Mouse (Mus musculus) heart, embryonic 11.5 days (tissue): ENCODE data around the gene Pnliprp1. TPM values are rescaled to one million over a fixed set of nuclear protein-coding genes. Genes with fewer than 3 reads are reported as not detected.
A peak's percentile ranks its signal among the peaks of the same experiment; 100 is the strongest.

Experiments used
- ATAC-seq: fragments of 200-750 bp; cut with Nextera tagmentation; replicated peaks from 2 replicates; pipeline ENCODE4 v1.8.0; 2017; ENCODE audit warnings: moderate library complexity; ENCODE audit not compliant: insufficient number of reproducible peaks, low FRiP score, low TSS enrichment
- H3K27ac ChIP-seq: fragments of 300-500 bp; sonication (generic); 2 replicates; pipeline ENCODE4 v1.5.1; 2014; ENCODE audit warnings: mild to moderate bottlenecking, low read depth, low read length
- H3K27me3 ChIP-seq: fragments of 300-500 bp; sonication (generic); 2 replicates; pipeline ENCODE4 v1.6.1; 2014; ENCODE audit warnings: mild to moderate bottlenecking, low read length, mixed read lengths; ENCODE audit not compliant: control insufficient read depth, insufficient read depth
- H3K36me3 ChIP-seq: fragments of 300-500 bp; sonication (generic); 2 replicates; pipeline ENCODE4 v1.6.1; 2014; ENCODE audit warnings: mild to moderate bottlenecking, low read length, moderate library complexity, mixed read lengths; ENCODE audit not compliant: control insufficient read depth, insufficient read depth
- H3K4me1 ChIP-seq: fragments of 300-500 bp; sonication (generic); 2 replicates; pipeline ENCODE4 v1.6.1; 2014; ENCODE audit warnings: low read length; ENCODE audit not compliant: control insufficient read depth, insufficient read depth
- H3K4me2 ChIP-seq: fragments of 300-500 bp; sonication (generic); 2 replicates; pipeline ENCODE4 v1.6.1; 2014; ENCODE audit warnings: mild to moderate bottlenecking, moderate library complexity
- H3K4me3 ChIP-seq: fragments of 300-500 bp; sonication (generic); 2 replicates; pipeline ENCODE4 v1.5.1; 2014; ENCODE audit warnings: low read depth, low read length
- H3K9ac ChIP-seq: fragments of 300-500 bp; sonication (generic); 2 replicates; pipeline ENCODE4 v1.6.1; 2014; ENCODE audit warnings: mild to moderate bottlenecking, low read depth, low read length, moderate library complexity
- H3K9me3 ChIP-seq: fragments of 300-500 bp; sonication (generic); replicated peaks from 2 replicates; pipeline ENCODE4 v1.6.1; 2016; ENCODE audit warnings: low read length; ENCODE audit not compliant: control insufficient read depth
- WGBS: fragments of 180-500 bp; shearing (Covaris S2); extraction: QIAGEN DNeasy Blood & Tissue Kit; methylation state at CpG from one replicate; pipeline ENCODE4 v1.1.7; 2014; ENCODE audit not compliant: insufficient replicate concordance; 5-methylcytosine and 5-hydroxymethylcytosine counted together
- polyA plus RNA-seq: library from polyadenylated mRNA; unstranded; fragments of >200 nt; fragmentation: Nextera tagmentation; extraction: Ambion mirVana; gene quantifications from 2 replicates; pipeline ENCODE4 v1.2.1, GENCODE M21; 2014

Gene Pnliprp1
- polyA plus RNA-seq, 1 experiment from 2014 or later, result 0.37 TPM

DNA sequence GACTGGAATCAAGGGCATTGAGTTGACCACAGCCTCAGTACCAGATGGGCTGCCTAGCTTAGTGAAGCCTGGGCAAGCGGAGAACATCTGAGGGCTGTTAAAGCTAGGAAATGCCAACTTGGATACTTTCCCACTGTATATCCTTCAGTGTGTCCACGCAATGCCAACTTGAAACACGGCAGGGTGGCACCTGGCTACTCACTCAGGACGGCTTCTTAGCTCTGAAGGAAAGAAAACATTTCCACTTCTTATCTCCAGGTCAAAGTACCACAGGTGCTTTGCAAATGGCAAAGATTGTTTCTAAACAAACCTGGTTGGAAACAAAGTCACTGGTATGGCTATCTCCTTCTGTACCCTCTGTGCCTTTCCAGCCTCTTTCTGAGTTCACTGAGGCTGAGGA lies 30.2 kb downstream of the Pnliprp1 start:
- 81% methylated on average over 4 of the region's 4 CpGs for WGBS
- no peak overlapping the region for H3K9ac ChIP-seq

DNA sequence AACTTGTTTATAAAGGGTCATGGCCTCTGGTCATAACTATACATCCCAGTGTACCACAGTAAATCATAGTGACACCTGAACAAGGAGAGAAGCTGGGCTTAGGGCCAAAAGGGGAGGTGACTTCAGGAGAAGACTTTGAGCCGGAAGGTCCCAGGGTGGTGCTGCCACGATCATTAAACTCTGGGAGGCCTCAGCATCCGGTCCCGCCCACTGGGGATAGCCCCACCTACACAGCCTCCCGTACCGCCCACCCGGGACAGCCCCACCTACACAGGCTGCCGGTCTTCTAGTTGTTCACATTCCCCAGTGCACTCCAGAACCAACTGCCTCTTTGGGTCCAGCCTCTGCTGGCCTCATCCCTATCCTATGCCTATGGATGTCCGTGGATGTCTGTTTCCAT lies 30.7 kb downstream of the Pnliprp1 start, which contains the start of gene Pnliprp2:
Gene Pnliprp2 (plus strand): TSS at position 297 of the 400 bp plus-strand sequence.
- no peaks in the 10 kb centered on the region for H3K4me1 ChIP-seq
- ATAC-seq, result no peak
- H3K9me3 ChIP-seq, result no peaks in the 10 kb centered on the region
- H3K4me3 ChIP-seq, result no peak within 1 kb of the TSS
- WGBS, result 55% methylated on average over 9 of the region's 9 CpGs
- no peak within 1 kb of the TSS for H3K4me2 ChIP-seq
- H3K9ac ChIP-seq, result no peak within 1 kb of the TSS
- H3K27me3 ChIP-seq, result 0 out of 2 replicates have a peak, but pooled peaks cover 2% of the 10 kb centered on the region
- H3K36me3 ChIP-seq, result no peaks in the 10 kb centered on the region
- H3K27ac ChIP-seq, result no peak within 1 kb of the TSS

More for the DNA sequence above, 30.2 kb downstream of the Pnliprp1 start:
- no peak overlapping the region for H3K27ac ChIP-seq
- no peaks in the 10 kb centered on the region for H3K4me1 ChIP-seq
- ATAC-seq, result no peak
- no peaks in the 10 kb centered on the region for H3K9me3 ChIP-seq
- no peak overlapping the region for H3K4me2 ChIP-seq
- no peaks in the 10 kb centered on the region for H3K36me3 ChIP-seq
- H3K27me3 ChIP-seq, result 0 out of 2 replicates have a peak, but pooled peaks cover 2% of the 10 kb centered on the region
- H3K4me3 ChIP-seq, result no peak overlapping the region

DNA sequence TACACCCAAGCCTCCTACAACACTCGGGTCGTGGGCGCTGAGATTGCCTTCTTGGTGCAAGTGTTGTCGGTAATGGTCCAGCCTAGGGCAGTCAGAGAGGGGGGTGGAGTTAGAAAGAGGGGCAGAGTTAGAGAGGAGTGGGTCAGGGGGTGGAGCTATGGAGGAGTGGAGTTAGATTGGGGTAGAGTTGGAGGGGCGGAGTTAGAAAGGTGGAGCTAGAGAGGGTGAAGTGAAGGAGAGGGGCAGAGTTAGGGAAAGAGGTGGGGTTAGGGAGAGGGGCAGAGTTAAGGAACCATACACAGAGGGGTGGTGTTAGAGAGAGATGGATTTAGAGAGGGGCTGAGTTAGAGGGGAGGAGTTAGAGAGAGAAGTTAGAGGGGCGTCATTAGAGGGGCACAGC lies 33.6 kb downstream of the Pnliprp1 start:
- no peak overlapping the region for H3K27ac ChIP-seq
- WGBS, result 18% methylated on average over 6 of the region's 6 CpGs
- ATAC-seq, result no peak
- no peak overlapping the region for H3K4me3 ChIP-seq
- H3K27me3 ChIP-seq, result 0 out of 2 replicates have a peak, but pooled peaks cover 2% of the 10 kb centered on the region
- no peaks in the 10 kb centered on the region for H3K4me1 ChIP-seq
- H3K9me3 ChIP-seq, result no peaks in the 10 kb centered on the region
- H3K36me3 ChIP-seq, result no peaks in the 10 kb centered on the region
- no peak overlapping the region for H3K9ac ChIP-seq
- H3K4me2 ChIP-seq, result no peak overlapping the region

DNA sequence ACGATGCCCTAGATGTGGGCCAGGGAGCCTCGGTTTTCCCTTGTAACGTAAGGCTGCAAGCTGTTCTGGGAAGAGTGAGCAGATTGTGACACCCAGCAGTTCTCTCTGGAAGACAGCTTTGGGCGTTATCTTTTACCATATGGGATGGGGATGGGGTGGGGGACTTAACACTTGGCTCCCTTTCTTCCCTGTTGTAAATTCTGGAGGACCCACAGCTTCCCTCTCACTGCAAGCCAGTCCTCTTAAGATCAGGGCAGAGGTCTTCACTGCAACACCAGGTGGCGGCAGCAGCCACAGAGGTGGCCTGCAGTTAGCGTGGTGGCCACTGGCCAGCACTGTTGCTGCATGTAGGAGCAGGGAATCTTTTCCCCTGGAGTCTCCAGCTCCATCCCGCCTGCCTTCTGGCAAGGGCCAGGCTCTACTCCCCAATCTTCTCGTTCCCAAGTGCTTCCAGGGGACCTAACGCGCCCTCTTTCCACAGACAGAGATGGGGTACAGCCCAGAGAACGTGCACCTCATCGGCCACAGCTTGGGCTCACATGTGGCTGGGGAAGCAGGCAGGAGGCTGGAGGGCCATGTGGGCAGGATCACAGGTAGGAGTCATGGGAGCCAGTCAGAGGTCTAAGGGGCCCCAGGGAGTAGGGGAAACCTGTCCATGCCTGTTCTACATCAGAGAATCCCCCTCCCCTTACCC lies 34.3 kb downstream of the Pnliprp1 start:
- Histone ChIP-seq H3K27me3 (0 out of 2 replicates have a peak, but pooled peaks cover 2% of the 10 kb centered on the region), H3K36me3 (no peaks in the 10 kb centered on the region), H3K4me2 (0 out of 2 replicates have a peak overlapping the region, but pooled peaks have one; percentile 6), H3K9me3 (no peaks in the 10 kb centered on the region), H3K27ac (no peak overlapping the region), H3K9ac (no peak overlapping the region), H3K4me1 (no peaks in the 10 kb centered on the region), H3K4me3 (no peak overlapping the region)
- ATAC-seq, result 0 out of 2 replicates have a peak, but pooled peaks have one; percentile 46
- 5% methylated on average over 12 of the region's 12 CpGs for WGBS

DNA sequence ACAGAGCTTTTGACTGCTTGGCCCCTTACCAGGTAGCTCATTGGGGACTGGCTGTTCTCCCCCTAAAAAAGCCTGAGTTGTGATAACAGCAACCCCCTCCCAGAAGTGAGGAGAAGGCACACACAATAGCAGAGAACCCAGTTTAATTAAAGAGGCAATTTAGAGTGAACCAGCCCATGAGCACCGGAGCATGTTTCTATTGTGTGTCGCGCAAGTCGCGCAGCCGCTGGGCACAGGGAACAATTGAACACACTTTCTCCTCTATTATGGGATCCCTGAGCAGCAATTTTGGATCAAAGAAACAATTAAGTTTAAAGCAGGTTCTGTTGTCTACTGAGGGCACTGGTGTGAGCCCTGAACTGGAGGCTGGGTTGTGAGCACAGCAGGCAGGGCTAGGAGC lies 38.6 kb downstream of the Pnliprp1 start:
- Histone ChIP-seq H3K4me2 (no peak overlapping the region), H3K4me1 (no peaks in the 10 kb centered on the region), H3K36me3 (no peaks in the 10 kb centered on the region), H3K27ac (no peak overlapping the region), H3K4me3 (no peak overlapping the region), H3K9ac (no peak overlapping the region), H3K9me3 (no peaks in the 10 kb centered on the region), H3K27me3 (0 out of 2 replicates have a peak, but pooled peaks cover 2% of the 10 kb centered on the region)
- no peak for ATAC-seq
- WGBS, result 94% methylated on average over 6 of the region's 6 CpGs

DNA sequence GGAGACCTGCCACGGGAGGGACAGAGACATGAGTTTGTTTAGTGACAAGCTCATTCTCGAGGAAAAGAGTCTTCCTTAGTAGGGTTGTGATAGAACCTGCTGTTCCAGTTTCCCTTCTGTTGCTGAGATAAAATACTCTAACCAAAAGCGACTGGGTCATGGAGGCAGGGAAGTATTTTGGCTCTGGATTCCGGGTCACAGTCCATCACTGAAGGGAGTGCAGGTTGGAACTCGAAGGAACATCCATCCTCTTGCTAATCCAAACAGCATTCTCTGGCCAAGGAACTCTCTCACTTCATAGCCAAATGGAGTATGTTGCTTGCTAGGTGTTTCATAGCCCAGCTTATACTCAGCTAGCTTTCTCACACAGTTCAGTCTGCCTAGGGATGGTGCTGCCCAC lies 47.8 kb downstream of the Pnliprp1 start:
- H3K36me3 ChIP-seq, result no peaks in the 10 kb centered on the region
- H3K4me1 ChIP-seq, result no peaks in the 10 kb centered on the region
- H3K27me3 ChIP-seq, result no peaks in the 10 kb centered on the region
- H3K4me3 ChIP-seq, result no peak overlapping the region
- no peaks in the 10 kb centered on the region for H3K9me3 ChIP-seq
- H3K9ac ChIP-seq, result no peak overlapping the region
- H3K27ac ChIP-seq, result no peak overlapping the region
- WGBS, result 61% methylated on average over 5 of the region's 5 CpGs
- ATAC-seq, result no peak
- no peak overlapping the region for H3K4me2 ChIP-seq

DNA sequence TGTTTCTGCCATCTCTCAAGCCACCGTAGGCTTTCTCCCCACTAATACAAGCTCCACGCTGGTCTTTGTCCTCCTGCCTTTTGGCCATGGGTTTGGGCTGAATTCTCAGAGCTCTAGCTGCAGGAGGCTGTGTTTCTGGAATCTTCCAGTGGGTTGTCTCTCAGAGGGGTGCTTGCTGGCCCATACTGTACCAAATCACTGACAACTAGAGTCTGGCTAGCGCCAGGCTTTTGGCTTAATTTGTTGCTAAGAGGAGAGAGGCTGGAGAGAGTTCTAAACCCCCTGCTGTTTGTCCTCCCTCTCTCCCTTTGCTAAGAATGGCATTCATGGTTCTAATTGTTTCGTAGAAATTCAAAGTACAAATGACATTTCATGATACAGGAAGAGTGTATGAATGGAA lies 52.9 kb downstream of the Pnliprp1 start:
- ATAC-seq, result no peak
- no peaks in the 10 kb centered on the region for H3K36me3 ChIP-seq
- H3K9me3 ChIP-seq, result no peaks in the 10 kb centered on the region
- H3K27me3 ChIP-seq, result no peaks in the 10 kb centered on the region
- no peak overlapping the region for H3K27ac ChIP-seq
- H3K4me3 ChIP-seq, result no peak overlapping the region
- H3K4me2 ChIP-seq, result no peak overlapping the region
- no peaks in the 10 kb centered on the region for H3K4me1 ChIP-seq
- H3K9ac ChIP-seq, result no peak overlapping the region
- 60% methylated on average over 4 of the region's 4 CpGs for WGBS

DNA sequence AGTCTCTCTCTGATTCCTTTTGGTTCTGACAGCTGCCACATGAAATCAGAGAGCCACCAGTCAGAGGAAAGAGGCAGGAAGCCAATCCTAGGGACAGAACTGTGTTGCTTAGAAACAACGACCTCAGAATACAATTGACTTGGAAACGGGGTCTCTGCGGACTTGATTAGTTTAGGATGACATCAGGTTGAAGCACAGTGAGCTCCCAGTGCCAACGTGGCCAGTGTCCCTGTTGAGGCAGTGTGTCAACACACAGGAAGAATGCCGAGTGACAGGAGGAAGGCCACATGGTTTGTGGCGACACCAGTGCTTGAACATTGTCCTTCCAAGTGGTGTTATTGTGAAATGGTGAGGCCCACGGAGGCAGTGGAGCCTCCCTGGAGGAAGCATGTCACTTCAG lies 55.3 kb downstream of the Pnliprp1 start:
- Histone ChIP-seq H3K4me2 (no peak overlapping the region), H3K27ac (no peak overlapping the region), H3K4me1 (no peaks in the 10 kb centered on the region), H3K4me3 (no peak overlapping the region), H3K9me3 (no peaks in the 10 kb centered on the region), H3K27me3 (no peaks in the 10 kb centered on the region), H3K9ac (no peak overlapping the region), H3K36me3 (no peaks in the 10 kb centered on the region)
- 49% methylated on average over 7 of the region's 7 CpGs for WGBS
- no peak for ATAC-seq

DNA sequence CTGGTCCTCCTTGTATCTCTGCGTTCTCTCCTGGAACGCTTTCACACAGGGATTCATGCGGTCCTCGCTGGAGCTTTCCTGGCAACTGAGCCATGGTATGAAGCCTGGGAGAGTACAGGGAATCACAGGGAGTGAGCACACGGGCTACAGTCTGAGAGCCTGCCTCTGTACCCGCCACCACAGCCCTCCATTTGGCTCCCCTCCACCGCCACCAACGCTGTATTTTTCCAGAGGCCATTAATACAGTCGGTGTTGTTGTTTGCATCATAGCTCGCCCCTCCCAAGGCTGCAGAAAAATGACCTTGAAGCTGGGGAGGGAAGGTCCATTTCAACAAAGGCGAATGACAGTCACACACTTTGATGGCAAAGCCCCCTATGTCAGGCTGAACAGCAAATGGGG lies 60.5 kb downstream of the Pnliprp1 start:
- no peaks in the 10 kb centered on the region for H3K36me3 ChIP-seq
- no peak overlapping the region for H3K27ac ChIP-seq
- WGBS, result 63% methylated on average over 11 of the region's 11 CpGs
- no peaks in the 10 kb centered on the region for H3K9me3 ChIP-seq
- H3K4me2 ChIP-seq, result no peak overlapping the region
- H3K27me3 ChIP-seq, result no peaks in the 10 kb centered on the region
- no peak overlapping the region for H3K4me3 ChIP-seq
- H3K4me1 ChIP-seq, result no peaks in the 10 kb centered on the region
- no peak overlapping the region for H3K9ac ChIP-seq
- no peak for ATAC-seq
